Mouse (Mus musculus) limb, embryonic 11.5 days (tissue): ENCODE data around the gene Plekha8. TPM values are rescaled to one million over a fixed set of nuclear protein-coding genes. Genes with fewer than 3 reads are reported as not detected.

Experiments
- ATAC-seq: fragments of 200-750 bp; cut with Nextera tagmentation; 2 replicates; pipeline ENCODE4 v1.8.0; 2017; ENCODE audit warnings: low read depth; ENCODE audit not compliant: insufficient number of reproducible peaks, low FRiP score, low TSS enrichment
- DNase-seq: peaks from one replicate; pipeline ENCODE4 v3.0.0-alpha.2; 2015; ENCODE audit warnings: low spot score
- H3K27ac ChIP-seq: fragments of 300-500 bp; sonication (generic); replicated peaks from 2 replicates; pipeline ENCODE4 v1.5.1; 2014; ENCODE audit warnings: low read depth, mild to moderate bottlenecking, low read length
- H3K27me3 ChIP-seq: fragments of 300-500 bp; sonication (generic); 2 replicates; pipeline ENCODE4 v1.6.1; 2014; ENCODE audit warnings: mild to moderate bottlenecking, low read length, mixed read lengths; ENCODE audit not compliant: control insufficient read depth, insufficient read depth
- H3K36me3 ChIP-seq: fragments of 300-500 bp; sonication (generic); 2 replicates; pipeline ENCODE4 v1.6.1; 2014; ENCODE audit warnings: mild to moderate bottlenecking, low read length, moderate library complexity, mixed read lengths; ENCODE audit not compliant: control insufficient read depth, insufficient read depth
- H3K4me1 ChIP-seq: fragments of 300-500 bp; sonication (generic); 2 replicates; pipeline ENCODE4 v1.6.1; 2014; ENCODE audit warnings: low read length, mixed read lengths; ENCODE audit not compliant: control insufficient read depth, insufficient read depth
- H3K4me2 ChIP-seq: fragments of 300-500 bp; sonication (generic); 2 replicates; pipeline ENCODE4 v1.6.1; 2014; ENCODE audit warnings: low read depth, mild to moderate bottlenecking, moderate library complexity; ENCODE audit not compliant: severe bottlenecking
- H3K4me3 ChIP-seq: fragments of 300-500 bp; sonication (generic); 2 replicates; pipeline ENCODE4 v1.5.1; 2014; ENCODE audit warnings: low read depth, low read length
- H3K9ac ChIP-seq: fragments of 300-500 bp; sonication (generic); 2 replicates; pipeline ENCODE4 v1.6.1; 2014; ENCODE audit warnings: mild to moderate bottlenecking, low read length
- H3K9me3 ChIP-seq: fragments of 300-500 bp; sonication (generic); 2 replicates; pipeline ENCODE4 v1.6.1; 2016; ENCODE audit warnings: low read length; ENCODE audit not compliant: control insufficient read depth
- WGBS: fragments of 180-500 bp; shearing (Covaris S2); extraction: QIAGEN DNeasy Blood & Tissue Kit; methylation state at CpG from one replicate; pipeline ENCODE4 v1.1.7; 2014; 5-methylcytosine and 5-hydroxymethylcytosine counted together
- polyA plus RNA-seq: library from polyadenylated mRNA; unstranded; fragments of >200 nt; fragmentation: Nextera tagmentation; extraction: Ambion mirVana; gene quantifications from 2 replicates; pipeline ENCODE4 v1.2.1, GENCODE M21; 2014

Gene Plekha8
- polyA plus RNA-seq, 1 experiment from 2014 or later: 26.5 TPM

GRCm38 (mm10) chr6:54604001-54604715 is 9.2 kb downstream of the Plekha8 start:
- H3K9me3 ChIP-seq: no peaks in the 10 kb centered on the region

GRCm38 (mm10) chr6:54606241-54606640 is 11.3 kb downstream of the Plekha8 start:
- Histone ChIP-seq H3K4me2 (no peak overlapping the region), H3K27ac (no peak overlapping the region), H3K27me3 (no peaks in the 10 kb centered on the region), H3K4me3 (no peak overlapping the region), H3K4me1 (0 out of 2 replicates have a peak, but pooled peaks cover 3% of the 10 kb centered on the region), H3K9me3 (no peaks in the 10 kb centered on the region), H3K36me3 (no peaks in the 10 kb centered on the region), H3K9ac (no peak overlapping the region)
- ATAC-seq (no peak), DNase-seq (no peak)
- WGBS: 81% methylated on average over 4 of the region's 4 CpGs

More at GRCm38 (mm10) chr6:54604001-54604715, 9.2 kb downstream of the Plekha8 start:
- no peak for DNase-seq
- Histone ChIP-seq H3K4me1 (0 out of 2 replicates have a peak, but pooled peaks cover 3% of the 10 kb centered on the region), H3K9ac (no peak overlapping the region), H3K27me3 (no peaks in the 10 kb centered on the region), H3K27ac (no peak overlapping the region), H3K4me2 (no peak overlapping the region), H3K4me3 (no peak overlapping the region), H3K36me3 (no peaks in the 10 kb centered on the region)
- ATAC-seq: no peak
- 98% methylated on average over 1 of the region's 1 CpGs for WGBS

- DNase-seq (no peak), ATAC-seq (no peak)
- Histone ChIP-seq H3K4me3 (no peak overlapping the region), H3K36me3 (no peaks in the 10 kb centered on the region), H3K9ac (no peak overlapping the region), H3K27ac (no peak overlapping the region), H3K4me1 (no peaks in the 10 kb centered on the region), H3K27me3 (no peaks in the 10 kb centered on the region), H3K9me3 (no peaks in the 10 kb centered on the region), H3K4me2 (no peak overlapping the region)
- 78% methylated on average over 3 of the region's 3 CpGs for WGBS
These were observed 22.5 kb downstream of the Plekha8 start for GRCm38 (mm10) chr6:54617363-54617762.

GRCm38 (mm10) chr6:54619530-54619929 is 24.6 kb downstream of the Plekha8 start:
- H3K36me3 ChIP-seq: no peaks in the 10 kb centered on the region
- WGBS: 83% methylated on average over 7 of the region's 7 CpGs

GRCm38 (mm10) chr6:54620357-54620756 is 25.4 kb downstream of the Plekha8 start:
- Histone ChIP-seq H3K4me1 (no peaks in the 10 kb centered on the region), H3K9ac (no peak overlapping the region), H3K4me2 (no peak overlapping the region), H3K27ac (no peak overlapping the region), H3K9me3 (no peaks in the 10 kb centered on the region), H3K27me3 (no peaks in the 10 kb centered on the region), H3K36me3 (no peaks in the 10 kb centered on the region), H3K4me3 (no peak overlapping the region)
- ATAC-seq (no peak), DNase-seq (no peak)
- WGBS: 80% methylated on average over 4 of the region's 4 CpGs

More at GRCm38 (mm10) chr6:54619530-54619929, 24.6 kb downstream of the Plekha8 start:
- no peak overlapping the region for H3K4me3 ChIP-seq
- no peaks in the 10 kb centered on the region for H3K27me3 ChIP-seq
- H3K9ac ChIP-seq: no peak overlapping the region
- no peak for DNase-seq
- no peaks in the 10 kb centered on the region for H3K9me3 ChIP-seq
- H3K27ac ChIP-seq: no peak overlapping the region
- ATAC-seq: no peak
- no peaks in the 10 kb centered on the region for H3K4me1 ChIP-seq
- no peak overlapping the region for H3K4me2 ChIP-seq

- Histone ChIP-seq H3K27ac (no peak overlapping the region), H3K36me3 (no peaks in the 10 kb centered on the region), H3K27me3 (no peaks in the 10 kb centered on the region), H3K9me3 (no peaks in the 10 kb centered on the region), H3K4me2 (no peak overlapping the region), H3K9ac (no peak overlapping the region), H3K4me3 (no peak overlapping the region), H3K4me1 (no peaks in the 10 kb centered on the region)
- DNase-seq (no peak), ATAC-seq (no peak)
- WGBS: 93% methylated on average over 3 of the region's 3 CpGs
These were observed 33.5 kb downstream of the Plekha8 start for GRCm38 (mm10) chr6:54628381-54628780.

GRCm38 (mm10) chr6:54629734-54630133 is 34.8 kb downstream of the Plekha8 start:
- H3K4me1 ChIP-seq: no peaks in the 10 kb centered on the region
- ATAC-seq (no peak), DNase-seq (peak; percentile 36)
- no peak overlapping the region for H3K4me3 ChIP-seq
- no peaks in the 10 kb centered on the region for H3K36me3 ChIP-seq
- H3K9me3 ChIP-seq: no peaks in the 10 kb centered on the region
- H3K4me2 ChIP-seq: no peak overlapping the region
- no peak overlapping the region for H3K9ac ChIP-seq
- H3K27ac ChIP-seq: no peak overlapping the region
- WGBS: 28% methylated on average over 7 of the region's 7 CpGs
- H3K27me3 ChIP-seq: no peaks in the 10 kb centered on the region

- DNase-seq: no peak
- no peak for ATAC-seq
- Histone ChIP-seq H3K36me3 (no peaks in the 10 kb centered on the region), H3K9ac (no peak overlapping the region), H3K4me1 (no peaks in the 10 kb centered on the region), H3K4me3 (no peak overlapping the region), H3K27ac (no peak overlapping the region), H3K27me3 (no peaks in the 10 kb centered on the region), H3K9me3 (no peaks in the 10 kb centered on the region), H3K4me2 (no peak overlapping the region)
- WGBS: 49% methylated on average over 3 of the region's 3 CpGs
These were observed 36.6 kb downstream of the Plekha8 start for GRCm38 (mm10) chr6:54631462-54631861.

- no peak for DNase-seq
- WGBS: 92% methylated on average over 3 of the region's 3 CpGs
- no peaks in the 10 kb centered on the region for H3K36me3 ChIP-seq
These were observed 45.0 kb downstream of the Plekha8 start for GRCm38 (mm10) chr6:54639877-54640276.

More at GRCm38 (mm10) chr6:54639877-54640276, 45.0 kb downstream of the Plekha8 start:
- H3K27me3 ChIP-seq: no peaks in the 10 kb centered on the region
- no peak overlapping the region for H3K9ac ChIP-seq
- no peaks in the 10 kb centered on the region for H3K9me3 ChIP-seq
- ATAC-seq: no peak
- H3K4me3 ChIP-seq: no peak overlapping the region
- no peak overlapping the region for H3K27ac ChIP-seq
- H3K4me2 ChIP-seq: no peak overlapping the region
- H3K4me1 ChIP-seq: no peaks in the 10 kb centered on the region
